Mouse (Mus musculus) right cerebral cortex, postnatal 10 days (tissue): ENCODE measurements around the gene Adcy1.

Source experiments
- DNase-seq, 2 experiments: peaks; one replicate each; pipeline ENCODE4 v3.0.0; 2021; ENCODE audit warnings: low spot score in 2 of 2

The Adcy1 gene

DNA sequence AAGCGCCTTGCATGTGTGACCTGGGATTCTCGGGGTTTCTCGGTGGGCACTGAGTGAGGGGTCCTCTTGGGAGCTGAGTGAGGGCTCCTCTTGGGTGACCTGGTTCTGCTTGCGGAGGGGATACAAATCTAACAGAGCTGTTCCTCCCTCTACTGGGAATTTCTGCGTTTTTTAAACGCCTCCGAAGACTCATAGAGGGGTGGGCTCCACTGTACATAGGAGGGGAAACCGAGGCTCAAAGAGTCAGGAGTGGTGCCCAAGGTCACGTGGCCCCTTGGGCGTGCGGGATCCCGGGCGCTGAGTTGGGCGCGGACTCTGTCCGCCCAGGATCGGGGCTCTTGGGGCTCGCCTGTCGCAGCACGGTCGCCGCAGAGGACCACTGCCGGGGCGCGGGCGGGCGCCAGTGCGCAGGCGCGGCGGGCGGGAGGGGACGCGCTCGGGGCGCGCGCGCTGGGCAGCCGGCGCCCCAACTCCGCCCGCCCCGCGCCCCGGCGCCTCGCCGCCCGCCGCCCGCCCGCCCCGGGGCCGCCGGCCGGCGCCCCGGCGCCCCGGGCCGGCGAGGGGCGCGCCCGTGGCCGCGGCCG, at the start of gene Adcy1:
Adcy1 (plus strand) TSS at position 489 of the 584 bp plus-strand sequence.
- peak; percentile 70 to 76 for DNase-seq

DNA sequence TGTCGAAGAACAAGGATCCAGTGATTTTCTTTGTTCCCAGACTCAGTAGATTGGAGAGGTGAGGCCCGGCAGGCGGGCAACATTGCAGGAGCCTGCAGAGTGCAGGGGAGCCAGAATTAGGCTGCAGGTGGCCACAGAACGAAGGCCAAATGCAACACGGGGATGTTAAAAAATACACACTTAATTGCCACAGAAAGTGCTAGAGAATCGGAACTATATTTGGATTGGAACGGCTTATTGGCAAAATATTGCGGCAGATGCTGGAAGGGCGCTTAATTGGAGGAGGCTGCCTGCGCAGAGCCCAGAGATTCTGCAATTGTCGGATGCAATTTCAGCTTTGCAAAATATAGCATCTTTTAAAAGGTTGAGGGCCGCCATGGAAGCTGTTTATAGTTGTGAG, 46.4 kb upstream of the Adcy1 start:
- DNase-seq: peak; percentile 65 to 74

DNA sequence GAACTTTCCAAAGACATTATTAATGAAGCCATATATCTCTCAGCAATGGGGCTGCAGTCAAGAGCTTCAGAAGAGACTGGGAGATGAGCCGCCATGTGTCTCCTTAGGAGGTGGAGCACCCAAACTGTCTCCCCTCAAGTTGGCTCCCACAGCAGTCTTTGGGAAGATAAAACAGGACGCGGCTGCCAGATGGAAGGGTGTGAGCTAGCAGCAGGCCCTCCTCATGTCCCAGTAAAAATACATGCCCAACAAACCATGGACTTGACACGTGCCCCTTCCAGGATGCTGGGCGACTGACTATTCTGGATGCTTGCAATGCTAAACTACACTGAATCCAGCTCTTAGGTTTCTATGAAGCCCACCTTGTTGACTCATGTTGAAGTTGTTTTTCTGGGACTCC, 45.2 kb upstream of the Adcy1 start:
- peak; percentile 65 to 83 for DNase-seq

DNA sequence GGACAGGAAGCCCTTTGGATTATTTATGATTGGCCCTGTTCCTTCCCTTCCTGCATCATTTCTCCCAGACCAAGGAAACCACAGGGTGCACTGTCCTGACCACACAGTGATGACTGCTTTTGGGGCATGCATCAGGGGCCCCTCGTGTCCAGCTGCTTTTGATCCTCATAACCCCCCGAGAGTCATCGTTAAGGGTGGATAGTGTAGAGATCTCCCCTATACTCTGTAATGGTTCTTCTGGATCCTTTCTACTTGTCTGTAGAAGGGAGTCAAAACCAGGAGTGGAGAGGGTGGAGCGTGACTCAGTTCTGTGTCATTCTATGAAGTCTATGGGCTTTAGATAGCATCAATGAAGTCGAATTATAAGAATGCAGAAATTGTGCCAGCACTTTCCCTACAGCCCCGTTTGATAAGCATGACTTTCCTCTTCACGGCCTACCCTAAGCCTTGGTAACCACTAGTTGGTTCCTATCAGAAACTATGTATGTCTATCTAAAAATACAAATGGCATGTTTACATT, 44.2 kb upstream of the Adcy1 start:
- DNase-seq: no peak

DNA sequence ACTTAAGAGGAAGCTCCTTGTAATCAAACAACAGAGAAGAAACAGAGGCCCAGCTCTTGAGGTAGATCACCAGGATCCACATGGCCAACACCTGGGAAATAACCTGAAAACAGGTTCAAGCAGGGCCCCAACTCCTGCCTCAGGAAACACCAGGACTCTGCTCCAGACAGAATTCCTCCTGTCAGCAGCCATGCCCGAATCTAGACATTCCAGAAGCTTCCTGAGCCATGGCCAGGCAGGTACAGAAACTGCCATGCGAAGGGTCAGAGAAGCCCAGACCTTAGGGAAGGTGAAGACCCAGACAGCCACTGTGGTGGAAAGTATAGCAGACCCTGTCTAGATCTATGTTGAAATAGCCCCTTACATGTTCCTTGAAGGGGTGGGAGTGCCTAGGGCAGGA, 30.2 kb upstream of the Adcy1 start:
- peak in 1 of 2 experiments; percentile 9 for DNase-seq

DNA sequence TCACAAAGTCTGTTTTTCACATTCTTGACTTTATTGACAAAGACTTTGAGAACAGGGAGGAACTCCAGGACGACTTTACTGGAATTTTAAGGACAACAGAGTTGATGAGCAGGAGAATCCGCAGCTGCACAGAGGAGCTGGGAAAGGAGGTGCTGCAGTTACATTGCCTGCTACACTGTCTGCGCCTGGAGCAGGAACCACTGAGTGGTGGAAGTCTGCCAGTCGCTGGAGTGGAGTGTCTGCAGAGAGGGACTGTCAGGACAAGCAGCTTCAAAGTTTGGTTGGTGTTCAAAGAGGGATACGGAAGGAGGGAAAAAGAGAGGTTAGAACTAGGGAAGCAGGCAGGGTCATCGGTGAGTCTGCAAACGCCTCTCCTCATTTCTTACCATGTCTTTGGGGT, 23.6 kb upstream of the Adcy1 start:
- peak; percentile 55 to 56 for DNase-seq

DNA sequence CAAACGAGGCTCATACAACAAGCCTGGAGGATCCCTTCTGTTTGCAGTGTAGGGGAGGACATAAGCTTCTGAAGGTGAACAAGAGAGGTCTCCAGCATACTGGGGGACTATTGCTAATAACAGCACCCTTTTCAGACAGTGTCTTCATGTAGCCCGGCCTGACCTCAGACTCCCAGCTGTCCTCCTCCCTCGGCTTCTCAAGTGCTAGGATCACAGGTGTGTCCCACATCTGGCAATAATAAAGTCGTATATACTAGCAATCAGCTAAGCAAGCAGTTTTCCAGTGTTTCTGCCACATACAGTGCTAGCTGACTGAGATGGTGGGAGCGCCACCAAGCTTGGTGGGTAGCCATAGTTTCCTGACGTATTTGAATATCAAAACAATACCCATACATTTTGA, 22.5 kb upstream of the Adcy1 start:
- DNase-seq: peak in 1 of 2 experiments; percentile 14

DNA sequence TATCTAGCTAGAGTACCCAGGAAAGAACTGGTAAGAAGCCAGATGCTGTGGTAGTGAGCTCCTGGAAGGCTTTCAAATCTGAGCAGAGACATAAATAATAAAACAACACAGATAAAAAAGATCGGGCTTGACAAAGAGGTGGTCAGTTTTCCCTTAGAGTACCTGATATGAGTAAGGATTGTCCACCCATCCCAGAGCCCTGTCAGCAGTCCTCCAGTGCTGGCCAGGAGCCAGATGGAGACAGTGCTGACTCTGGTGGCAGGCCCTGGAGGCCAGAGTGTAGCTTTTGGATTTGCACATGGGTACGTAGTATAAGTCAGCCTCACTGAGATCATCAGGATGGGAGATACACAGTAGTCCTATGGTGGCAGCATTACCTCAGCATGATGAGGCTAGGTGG, 16.1 kb upstream of the Adcy1 start:
- DNase-seq: peak in 1 of 2 experiments; percentile 22

DNA sequence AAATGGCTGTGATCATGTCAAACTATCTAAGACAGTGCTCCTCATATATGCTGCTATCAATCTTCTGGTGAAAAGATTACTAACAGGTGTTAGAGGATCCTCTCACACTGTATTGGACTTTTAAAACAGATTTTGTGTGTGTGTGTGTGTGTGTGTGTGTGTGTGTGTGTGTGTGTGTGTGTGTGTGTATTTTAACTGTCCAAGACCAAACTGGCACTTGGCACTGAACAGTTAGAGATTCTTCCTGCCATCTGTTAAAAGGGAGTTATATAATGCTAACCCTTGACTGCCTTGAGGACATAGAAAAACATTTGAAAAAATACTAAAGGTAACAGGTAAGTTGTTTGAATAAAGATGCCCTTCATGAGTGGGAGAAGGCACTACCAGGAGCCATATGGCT, 15.7 kb upstream of the Adcy1 start:
- DNase-seq: peak in 1 of 2 experiments; percentile 10

DNA sequence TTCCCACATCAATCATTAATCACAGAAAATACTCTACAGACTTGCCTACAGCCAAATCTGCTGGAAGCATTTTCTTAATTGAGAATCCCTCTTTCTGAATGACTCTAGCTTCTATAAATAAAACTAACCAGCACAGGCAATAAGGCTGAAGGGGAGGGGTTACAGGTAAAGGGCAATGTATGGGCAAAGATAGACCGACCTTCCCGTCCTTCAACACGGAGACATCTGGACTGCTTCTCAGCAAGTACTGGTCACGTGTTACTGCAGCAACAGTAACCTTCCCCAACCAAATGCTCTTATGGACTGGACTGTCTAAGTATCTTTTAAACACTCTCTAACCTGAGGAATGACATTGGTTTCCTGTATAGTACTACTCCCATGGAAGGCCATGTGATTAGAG, 9.6 kb upstream of the Adcy1 start:
- DNase-seq: no peak

DNA sequence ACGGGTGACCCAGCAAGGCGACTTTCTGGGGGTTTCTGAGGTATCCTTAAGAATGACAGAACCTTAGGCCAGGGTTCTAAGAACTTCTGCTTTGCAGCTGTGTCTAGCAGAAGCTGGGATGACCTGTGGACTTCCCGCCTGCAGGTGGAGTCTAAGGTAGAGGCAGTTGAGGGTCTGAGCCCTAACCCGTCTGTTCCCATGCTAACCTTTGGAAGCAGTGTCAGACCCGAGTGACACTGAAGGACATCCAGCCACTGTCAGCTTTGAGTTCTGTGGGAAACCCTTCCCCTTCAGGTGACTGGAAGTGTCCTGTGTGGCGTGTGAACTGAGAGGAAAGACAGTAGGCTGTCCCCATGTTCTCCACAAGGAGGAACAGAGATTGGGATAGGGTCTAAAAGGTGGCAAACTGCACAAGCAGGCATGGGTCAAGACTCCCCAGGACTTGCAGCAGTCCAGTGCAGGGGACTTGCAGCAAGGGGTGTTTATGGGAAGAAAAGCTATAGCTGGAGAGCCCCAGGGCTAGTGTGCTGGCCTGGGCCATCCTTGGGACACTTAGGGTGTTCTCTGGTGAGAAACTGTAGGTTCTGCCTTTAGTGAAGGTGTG, 8.5 kb upstream of the Adcy1 start:
- no peak for DNase-seq

DNA sequence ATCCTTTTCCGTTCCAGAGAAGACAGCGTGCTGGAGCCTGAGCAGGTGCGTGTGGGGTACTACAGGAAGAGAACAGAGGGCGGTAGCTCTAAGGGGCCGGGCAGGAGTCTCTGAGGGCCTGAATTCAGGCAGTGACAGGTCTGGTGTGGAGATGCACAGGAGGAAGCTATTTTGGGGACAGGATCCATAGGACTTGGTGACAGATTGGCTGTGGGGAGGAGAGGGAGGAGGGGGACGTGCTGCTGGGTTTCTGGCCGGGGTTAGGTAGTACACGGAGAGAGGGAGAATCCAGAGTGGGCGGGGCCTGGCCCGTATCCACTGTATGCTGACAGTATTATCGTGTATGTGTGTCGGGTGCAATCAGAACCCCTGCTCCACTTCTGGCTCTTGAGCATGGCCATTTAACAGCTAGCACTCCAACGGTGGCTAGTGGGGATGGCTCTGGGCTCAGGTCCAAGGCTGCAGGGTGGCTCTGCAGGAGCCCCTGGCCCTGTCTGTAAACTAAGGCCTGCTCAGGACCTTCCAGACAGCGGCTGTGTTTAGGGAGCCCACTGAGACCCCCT, 7.8 kb upstream of the Adcy1 start:
- peak; percentile 74 to 86 for DNase-seq

DNA sequence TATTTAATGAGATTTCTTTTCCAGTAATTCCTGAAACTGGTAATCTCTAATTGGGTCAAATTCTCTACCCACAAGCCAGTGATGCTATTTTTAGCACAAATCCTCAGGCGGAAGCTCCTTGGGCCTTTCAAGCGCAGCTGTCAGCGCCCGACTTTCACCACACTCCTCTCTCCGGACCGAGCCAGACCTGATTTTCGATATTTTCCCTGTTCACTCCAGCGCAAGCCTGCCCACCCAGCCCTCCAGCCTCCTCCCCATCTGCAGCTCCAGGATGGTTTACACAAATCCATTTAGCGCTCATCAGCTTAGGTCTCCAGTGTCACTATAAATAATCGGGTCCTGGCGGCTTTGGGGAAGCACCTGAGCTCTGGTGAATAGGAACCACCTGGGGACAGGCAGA, 7.2 kb upstream of the Adcy1 start:
- DNase-seq: no peak

DNA sequence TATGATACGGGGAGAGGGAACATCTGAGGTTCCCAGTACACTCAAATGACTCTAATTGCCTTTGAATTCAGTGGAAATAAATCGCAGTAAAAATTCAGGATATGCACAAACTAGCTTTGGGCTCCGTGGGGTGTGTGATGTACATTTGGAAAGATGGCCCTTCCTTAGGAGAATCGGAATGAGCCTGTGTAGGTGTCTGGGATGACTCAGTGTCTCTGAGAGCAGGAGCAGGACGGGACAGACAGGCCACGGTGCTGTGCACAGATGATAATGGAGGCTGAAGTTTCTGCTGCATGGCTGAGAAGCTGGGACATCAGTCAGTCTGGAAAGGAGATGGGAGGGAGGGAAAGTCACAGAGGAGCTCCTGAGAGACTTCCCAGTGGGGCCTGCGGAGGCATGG, 5.5 kb upstream of the Adcy1 start:
- no peak for DNase-seq

DNA sequence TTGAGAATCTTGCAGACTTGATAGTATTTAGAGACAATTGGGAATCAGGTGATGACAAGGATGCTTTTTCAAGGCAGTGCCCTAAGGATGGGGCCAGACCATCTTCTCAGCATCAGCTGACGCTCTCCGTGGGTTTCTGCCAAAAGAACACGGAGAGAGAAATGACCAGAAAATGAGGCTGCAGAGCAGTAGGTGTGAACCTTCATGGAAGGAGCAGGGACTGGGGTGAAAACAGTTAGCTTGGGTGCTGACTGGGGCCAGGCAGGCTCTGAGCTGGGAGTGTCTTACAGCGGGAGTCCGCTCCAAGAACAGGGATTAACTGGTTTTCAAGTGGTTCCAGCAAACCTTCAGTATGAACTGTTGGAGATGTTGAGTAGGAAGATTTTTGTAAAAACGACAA, 1.3 kb upstream of the Adcy1 start:
- no peak for DNase-seq

DNA sequence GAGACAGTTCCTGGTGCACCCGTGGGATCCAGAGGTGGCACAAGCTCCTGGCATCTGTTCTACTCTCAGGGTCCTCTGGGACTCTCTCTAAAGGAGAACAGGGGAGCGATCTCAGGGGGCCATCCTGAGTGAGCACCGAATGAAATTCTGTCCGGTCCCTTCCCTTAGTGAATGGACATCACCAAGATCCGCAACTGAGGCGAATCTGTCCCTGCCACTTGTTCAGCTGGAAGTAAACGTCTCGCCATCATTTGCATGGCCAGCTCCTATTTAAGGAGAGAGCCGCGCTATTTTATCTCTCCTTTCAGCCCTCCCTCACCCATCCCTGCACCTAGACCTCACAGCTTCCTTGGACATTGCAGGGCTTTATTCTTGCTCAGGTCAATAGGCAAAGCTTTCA, 723 bp upstream of the Adcy1 start:
- no peak for DNase-seq

DNA sequence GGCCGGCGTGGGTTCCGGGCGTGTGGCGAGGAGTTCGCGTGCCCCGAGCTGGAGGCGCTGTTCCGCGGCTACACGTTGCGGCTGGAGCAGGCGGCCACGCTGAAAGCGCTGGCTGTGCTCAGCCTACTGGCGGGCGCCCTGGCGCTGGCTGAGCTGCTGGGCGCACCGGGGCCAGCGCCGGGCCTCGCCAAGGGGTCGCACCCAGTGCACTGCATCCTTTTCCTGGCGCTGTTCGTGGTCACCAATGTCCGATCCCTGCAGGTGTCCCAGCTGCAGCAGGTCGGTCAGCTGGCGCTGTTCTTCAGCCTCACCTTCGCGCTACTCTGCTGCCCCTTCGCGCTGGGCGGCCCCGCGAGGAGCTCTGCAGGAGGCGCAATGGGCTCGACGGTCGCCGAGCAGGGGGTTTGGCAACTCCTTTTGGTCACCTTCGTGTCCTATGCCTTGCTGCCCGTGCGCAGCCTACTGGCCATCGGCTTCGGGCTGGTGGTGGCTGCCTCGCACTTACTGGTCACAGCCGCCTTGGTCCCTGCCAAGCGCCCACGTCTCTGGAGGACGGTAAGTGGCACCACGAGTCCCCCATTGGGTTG, 485 bp downstream of the Adcy1 start:
- peak; percentile 46 to 64 for DNase-seq

DNA sequence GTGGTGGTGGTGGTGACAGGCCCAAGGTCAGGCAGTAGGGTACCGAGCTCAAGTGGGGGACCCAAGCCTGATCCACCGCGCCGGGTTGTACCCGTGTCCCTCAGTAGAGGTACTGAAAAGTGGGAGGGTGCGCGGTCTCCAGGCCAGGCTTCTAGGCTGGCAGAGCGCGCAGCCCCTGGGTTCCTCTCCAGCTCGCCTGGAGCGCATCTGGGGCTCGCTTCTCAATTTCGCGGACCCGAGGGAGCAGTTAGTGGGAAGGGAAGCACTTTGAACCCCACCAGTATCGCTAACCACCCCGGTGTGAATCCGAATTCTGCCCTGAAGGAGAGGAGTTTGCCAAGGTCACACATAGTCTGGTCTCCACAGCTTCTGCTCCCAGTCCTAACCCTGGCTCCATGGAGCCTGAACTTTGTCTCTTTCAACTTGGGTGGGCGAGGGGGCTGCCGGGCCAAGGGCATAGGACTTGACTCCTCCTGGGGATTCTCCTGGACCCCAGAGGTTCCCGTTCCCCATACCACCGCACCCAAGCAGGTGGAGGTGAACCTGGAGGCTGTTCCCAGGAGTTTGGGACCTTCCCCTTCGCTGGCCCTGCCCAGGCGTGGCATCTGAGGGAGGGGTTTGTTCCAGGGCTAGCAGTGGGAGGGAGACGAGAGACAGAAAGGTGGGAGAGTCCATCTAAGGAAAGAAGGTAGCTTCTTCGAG, 1.3 kb downstream of the Adcy1 start:
- DNase-seq: no peak

DNA sequence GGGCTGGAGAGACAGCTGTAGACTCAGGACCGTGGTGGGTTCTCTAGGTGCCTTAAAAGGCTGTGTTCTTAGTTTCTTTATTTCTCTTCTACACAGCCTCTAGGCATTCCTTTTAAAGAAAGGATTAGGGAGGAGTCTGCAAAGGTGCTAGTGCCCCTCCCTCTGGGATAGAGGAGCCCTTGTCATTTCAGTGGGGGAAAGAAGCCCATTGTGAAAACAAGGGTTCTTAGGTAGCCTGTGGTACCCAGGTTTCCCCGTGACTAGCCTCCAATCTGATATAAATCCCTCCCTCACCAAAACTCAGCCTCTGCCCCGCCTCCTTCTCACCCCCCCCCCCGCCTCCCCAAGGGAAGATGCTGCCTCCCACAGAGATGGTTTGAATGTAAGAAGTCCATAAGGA, 2.1 kb downstream of the Adcy1 start:
- no peak for DNase-seq

DNA sequence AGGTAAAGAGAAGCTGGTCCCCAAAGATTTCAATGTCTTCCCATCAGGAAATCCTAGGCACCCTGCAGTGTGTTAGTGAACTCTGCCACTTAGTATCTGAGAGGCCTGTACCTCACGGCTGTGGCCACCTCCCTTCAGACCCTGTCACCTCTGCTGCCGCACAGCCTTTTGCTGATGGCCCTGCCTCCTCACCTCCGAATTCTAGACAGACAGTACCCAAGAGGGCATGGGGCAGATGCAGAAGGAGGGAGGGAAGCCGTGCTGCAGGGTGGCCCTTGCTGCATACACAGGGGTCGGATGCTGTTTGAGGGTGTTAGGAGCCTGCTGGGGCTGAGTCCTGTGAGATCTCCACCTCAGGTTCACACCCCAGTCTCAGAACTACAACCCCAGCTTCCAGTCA, 2.6 kb downstream of the Adcy1 start:
- DNase-seq: no peak

DNA sequence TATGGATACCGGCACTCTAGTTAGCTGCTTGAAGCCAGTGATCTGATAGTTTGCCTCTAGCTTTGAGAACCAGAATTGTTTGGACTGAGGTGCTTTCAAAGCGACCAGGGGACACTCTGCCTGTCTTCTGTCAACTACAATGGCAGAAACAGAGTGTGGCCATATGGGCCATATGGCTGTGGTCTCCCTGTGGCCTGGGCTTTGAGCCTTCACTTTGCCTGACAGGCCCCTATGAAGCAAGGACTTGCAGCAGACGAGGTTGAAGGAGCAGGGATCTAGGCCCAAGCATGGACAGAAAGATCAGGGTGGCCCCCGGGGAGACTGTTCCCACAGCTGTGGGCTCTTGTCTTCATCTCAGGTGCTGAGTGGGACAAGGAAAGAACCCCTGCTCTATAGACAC, 4.0 kb downstream of the Adcy1 start:
- DNase-seq: no peak

DNA sequence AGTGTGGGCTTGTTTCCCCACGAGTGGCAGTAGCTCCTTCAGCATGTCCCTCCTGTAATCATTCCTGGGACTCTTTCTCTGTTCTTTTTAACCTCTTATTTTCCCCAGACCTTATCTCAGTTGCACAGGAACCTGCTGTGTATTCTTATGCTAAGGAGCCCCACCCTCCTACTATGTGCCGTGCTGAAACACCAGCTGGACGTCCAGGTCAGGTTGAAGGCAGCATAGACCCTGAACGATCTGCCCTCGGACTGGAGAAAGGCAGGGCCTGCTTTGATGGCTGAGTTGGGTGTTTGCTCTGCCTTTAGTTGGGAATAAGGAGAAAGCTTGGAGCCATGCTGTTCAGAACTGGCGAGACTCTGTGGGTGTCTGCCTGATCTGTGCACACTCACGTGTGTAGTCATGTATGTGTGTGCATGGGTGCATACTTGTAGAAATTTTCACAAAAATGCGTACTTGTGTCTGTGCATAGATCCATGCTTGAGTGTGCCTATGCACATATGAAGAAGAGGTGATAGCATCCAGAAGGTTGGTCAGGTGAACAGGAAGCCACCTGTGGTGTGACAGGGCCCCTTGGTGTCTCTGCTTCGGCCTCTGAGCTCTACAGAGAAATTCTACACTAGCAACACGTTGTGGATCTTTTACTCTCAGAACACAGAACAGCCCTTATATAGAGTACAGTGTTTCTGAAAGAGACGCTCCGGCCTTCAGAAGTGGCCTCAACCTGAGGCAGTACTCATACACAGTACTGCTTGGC, 5.4 kb downstream of the Adcy1 start:
- no peak for DNase-seq
